In the genomic region with DNA sequence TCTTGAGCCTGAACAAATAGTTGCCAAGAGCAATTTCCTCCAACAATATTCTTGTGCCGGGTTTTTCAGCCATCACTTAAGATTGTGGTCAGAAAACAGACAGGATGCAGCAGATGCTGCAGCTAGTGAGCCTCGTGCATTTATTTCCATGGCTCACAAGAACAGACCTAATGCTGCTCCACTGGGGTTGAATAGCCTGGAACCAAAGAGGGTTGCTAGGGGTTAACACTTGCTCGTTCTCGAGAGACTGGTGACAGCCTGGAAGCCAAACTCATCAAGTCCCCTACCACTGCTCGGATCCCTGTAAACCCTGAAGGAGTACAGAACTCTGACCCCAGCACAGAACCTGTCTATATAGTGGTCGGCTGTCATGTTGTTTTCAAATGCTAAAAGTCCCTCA, we compare ENCODE assay signal across 25 mouse cellular contexts.
A peak's percentile ranks its signal among the peaks of the same experiment; 100 is the strongest.
DNase-seq lines count a peak whose midpoint lies in the region; ATAC-seq and TF ChIP-seq lines count a peak whose summit lies in the region.
"Had no signal": no experiment of that assay in that cellular context is flagged by ENCODE, and none has a peak within 500 bp of the region (broad histone marks: within the 10 kb centered on the region; RNA-seq: fewer than 3 reads in every experiment).

No protein-coding gene starts in this region.

- H3K4me2 ChIP-seq in midbrain, embryonic 14.5 days (ENCODE audit: low read length): no peak overlapping the region
- H3K4me2 ChIP-seq in midbrain, postnatal 0 days (ENCODE audit: low read depth, low read length, poor library complexity, severe bottlenecking): no peak overlapping the region
- H3K4me2 ChIP-seq in forebrain, embryonic 13.5 days: peak overlapping the region; percentile 17
- H3K4me2 ChIP-seq in forebrain, postnatal 0 days (ENCODE audit: low read depth): no peak overlapping the region
- H3K4me2 ChIP-seq: heart, embryonic 15.5 days; limb, embryonic 15.5 days; stomach, embryonic 15.5 days had no signal

- peak; percentile 26 for DNase-seq in midbrain, embryonic 14.5 days
- DNase-seq in midbrain, postnatal 0 days (ENCODE audit: low spot score): no peak
- peak; percentile 54 for DNase-seq in forebrain, postnatal 0 days
- no peak for DNase-seq in cerebellum, adult 8-10 months
- no peak for DNase-seq in layer of hippocampus, adult 11-12 months (ENCODE audit: low spot score)
- DNase-seq in adrenal gland, adult 8-10 months: no peak
- DNase-seq: adrenal gland, postnatal 36 days; cerebellum, adult 11-12 months; cerebellum, postnatal 14 days; gastrocnemius, postnatal 36 days; heart, adult 2 months; heart, postnatal 36 days; kidney, adult 2 months; left cerebral cortex, postnatal 4 days; lung, postnatal 4 days; right cerebral cortex, postnatal 4 days; thymus, postnatal 25 days had no signal

- H3K9ac ChIP-seq in midbrain, embryonic 14.5 days (replicated peaks; ENCODE audit: low read length): no peak overlapping the region
- H3K9ac ChIP-seq in midbrain, postnatal 0 days (replicated peaks; ENCODE audit: low read length, poor library complexity, severe bottlenecking): no peak overlapping the region
- H3K9ac ChIP-seq in forebrain, embryonic 13.5 days: no peak overlapping the region
- no peak overlapping the region for H3K9ac ChIP-seq in forebrain, postnatal 0 days
- H3K9ac ChIP-seq: heart, embryonic 15.5 days; limb, embryonic 15.5 days; liver, embryonic 14.5 days; stomach, embryonic 15.5 days had no signal

- H3K27me3 ChIP-seq in midbrain, embryonic 14.5 days (ENCODE audit: control insufficient read depth, insufficient read depth, low read length): no peaks in the 10 kb centered on the region
- H3K27me3 ChIP-seq in midbrain, postnatal 0 days (ENCODE audit: insufficient read depth, low read length): no peaks in the 10 kb centered on the region
- H3K27me3 ChIP-seq in forebrain, embryonic 13.5 days: no peaks in the 10 kb centered on the region
- no peaks in the 10 kb centered on the region for H3K27me3 ChIP-seq in forebrain, postnatal 0 days (ENCODE audit: insufficient read depth, low read length)
- H3K27me3 ChIP-seq: heart, embryonic 15.5 days; limb, embryonic 15.5 days; stomach, embryonic 15.5 days had no signal

- no peak for TF ChIP-seq CTCF in midbrain, postnatal 0 days (IDR thresholded peaks at IDR 0.05)
- no peak for TF ChIP-seq CTCF in forebrain, postnatal 0 days (IDR thresholded peaks at IDR 0.05; ENCODE audit: low read depth)
- no peak for TF ChIP-seq CTCF in olfactory bulb, adult 2 months (IDR thresholded peaks at IDR 0.05; ENCODE audit: insufficient read depth, low read depth, low read length)

- H3K36me3 ChIP-seq in midbrain, embryonic 14.5 days (ENCODE audit: control insufficient read depth, insufficient read depth, low read length): no peaks in the 10 kb centered on the region
- no peaks in the 10 kb centered on the region for H3K36me3 ChIP-seq in midbrain, postnatal 0 days (ENCODE audit: insufficient read depth, low read length)
- H3K36me3 ChIP-seq in forebrain, embryonic 13.5 days (ENCODE audit: poor library complexity, severe bottlenecking): peaks cover 3% of the 10 kb centered on the region; the same call in 1 of the 2 replicates
- no peaks in the 10 kb centered on the region for H3K36me3 ChIP-seq in forebrain, postnatal 0 days (ENCODE audit: insufficient read depth)
- H3K36me3 ChIP-seq: stomach, embryonic 15.5 days had no signal

- no peak for TF ChIP-seq POLR2A in olfactory bulb, adult 2 months (IDR thresholded peaks at IDR 0.05; ENCODE audit: insufficient read depth, low read depth, low read length)

- H3K9me3 ChIP-seq in midbrain, embryonic 14.5 days (ENCODE audit: control insufficient read depth, low read length): no peaks in the 10 kb centered on the region
- no peaks in the 10 kb centered on the region for H3K9me3 ChIP-seq in midbrain, postnatal 0 days (ENCODE audit: low read length)
- H3K9me3 ChIP-seq in forebrain, embryonic 13.5 days (replicated peaks): 0 out of 2 replicates have a peak, but pooled peaks cover under 1% of the 10 kb centered on the region
- no peaks in the 10 kb centered on the region for H3K9me3 ChIP-seq in forebrain, postnatal 0 days (ENCODE audit: low read length)
- H3K9me3 ChIP-seq: heart, embryonic 15.5 days; limb, embryonic 15.5 days; stomach, embryonic 15.5 days had no signal

- H3K27ac ChIP-seq in midbrain, embryonic 14.5 days (replicated peaks; ENCODE audit: low read depth, low read length): 0 out of 2 replicates have a peak overlapping the region, but pooled peaks have one; percentile 10
- no peak overlapping the region; the same call in 1 of the 2 replicates for H3K27ac ChIP-seq in midbrain, postnatal 0 days (ENCODE audit: low read depth, low read length)
- peak overlapping the region; percentile 88 for H3K27ac ChIP-seq in forebrain, embryonic 13.5 days
- H3K27ac ChIP-seq in forebrain, postnatal 0 days (ENCODE audit: low read depth, low read length): peak overlapping the region; percentile 60; the same call in 1 of the 2 replicates
- peak overlapping the region; percentile 94 for H3K27ac ChIP-seq in olfactory bulb, adult 2 months (ENCODE audit: insufficient read depth, low read depth, low read length)
- H3K27ac ChIP-seq: heart, adult 2 months; heart, embryonic 15.5 days; kidney, postnatal 0 days; left cerebral cortex, adult 2 months; limb, embryonic 15.5 days; liver, embryonic 14.5 days; stomach, embryonic 15.5 days had no signal

- WGBS in midbrain, embryonic 14.5 days: 46% methylated on average over 6 of the region's 6 CpGs
- WGBS in midbrain, postnatal 0 days: 36% methylated on average over 6 of the region's 6 CpGs
- 18% methylated on average over 6 of the region's 6 CpGs for WGBS in forebrain, embryonic 13.5 days
- WGBS in forebrain, postnatal 0 days: 13% methylated on average over 6 of the region's 6 CpGs
- WGBS in olfactory bulb, adult 2 months: 14% methylated on average over 6 of the region's 6 CpGs

- H3K4me3 ChIP-seq in midbrain, embryonic 14.5 days (replicated peaks; ENCODE audit: low read depth, low read length): no peak overlapping the region
- no peak overlapping the region for H3K4me3 ChIP-seq in midbrain, postnatal 0 days (ENCODE audit: low read depth, low read length)
- no peak overlapping the region for H3K4me3 ChIP-seq in forebrain, embryonic 13.5 days
- no peak overlapping the region for H3K4me3 ChIP-seq in forebrain, postnatal 0 days (ENCODE audit: low read depth, low read length)
- no peak overlapping the region for H3K4me3 ChIP-seq in olfactory bulb, adult 2 months (ENCODE audit: insufficient read depth, low read depth, low read length)
- H3K4me3 ChIP-seq: heart, adult 2 months; heart, embryonic 15.5 days; left cerebral cortex, adult 2 months; limb, embryonic 15.5 days; stomach, embryonic 15.5 days had no signal

- peaks cover 15% of the 10 kb centered on the region; the same call in 1 of the 2 replicates for H3K4me1 ChIP-seq in midbrain, embryonic 14.5 days (ENCODE audit: control insufficient read depth, insufficient read depth, low read length)
- no peaks in the 10 kb centered on the region for H3K4me1 ChIP-seq in midbrain, postnatal 0 days (ENCODE audit: insufficient read depth, low read length)
- H3K4me1 ChIP-seq in forebrain, embryonic 13.5 days: peaks cover 67% of the 10 kb centered on the region
- H3K4me1 ChIP-seq in forebrain, postnatal 0 days (ENCODE audit: insufficient read depth): peaks cover 8% of the 10 kb centered on the region; the same call in 1 of the 2 replicates
- peaks cover 10% of the 10 kb centered on the region for H3K4me1 ChIP-seq in olfactory bulb, adult 2 months (ENCODE audit: control insufficient read depth, insufficient read depth, low read length)
- H3K4me1 ChIP-seq: stomach, embryonic 15.5 days had no signal

- no peak for ATAC-seq in midbrain, embryonic 14.5 days (ENCODE audit: low FRiP score, low TSS enrichment)
- no peak for ATAC-seq in midbrain, postnatal 0 days (ENCODE audit: low FRiP score)
- peak; percentile 78 for ATAC-seq in forebrain, embryonic 13.5 days
- ATAC-seq in forebrain, postnatal 0 days: peak; percentile 64

Comparison
In these comparisons a context has a peak if more than half of its experiments do, and no peak if none do; other contexts are left out.
1. DNase-seq: peak in midbrain, embryonic 14.5 days (single experiment) and forebrain, postnatal 0 days (single experiment); none in midbrain, postnatal 0 days (single experiment), cerebellum, adult 8-10 months (single experiment), layer of hippocampus, adult 11-12 months (single experiment) and adrenal gland, adult 8-10 months (single experiment).
2. ATAC-seq: peak in forebrain, embryonic 13.5 days (single experiment) and forebrain, postnatal 0 days (single experiment); none in midbrain, embryonic 14.5 days (single experiment) and midbrain, postnatal 0 days (single experiment).